Mouse (Mus musculus) lung, postnatal 10 days (tissue): ENCODE results near the gene Arhgap6.

Experiments used
- DNase-seq: peaks from one replicate; pipeline ENCODE4 v3.0.0; 2021

The Arhgap6 gene

DNA sequence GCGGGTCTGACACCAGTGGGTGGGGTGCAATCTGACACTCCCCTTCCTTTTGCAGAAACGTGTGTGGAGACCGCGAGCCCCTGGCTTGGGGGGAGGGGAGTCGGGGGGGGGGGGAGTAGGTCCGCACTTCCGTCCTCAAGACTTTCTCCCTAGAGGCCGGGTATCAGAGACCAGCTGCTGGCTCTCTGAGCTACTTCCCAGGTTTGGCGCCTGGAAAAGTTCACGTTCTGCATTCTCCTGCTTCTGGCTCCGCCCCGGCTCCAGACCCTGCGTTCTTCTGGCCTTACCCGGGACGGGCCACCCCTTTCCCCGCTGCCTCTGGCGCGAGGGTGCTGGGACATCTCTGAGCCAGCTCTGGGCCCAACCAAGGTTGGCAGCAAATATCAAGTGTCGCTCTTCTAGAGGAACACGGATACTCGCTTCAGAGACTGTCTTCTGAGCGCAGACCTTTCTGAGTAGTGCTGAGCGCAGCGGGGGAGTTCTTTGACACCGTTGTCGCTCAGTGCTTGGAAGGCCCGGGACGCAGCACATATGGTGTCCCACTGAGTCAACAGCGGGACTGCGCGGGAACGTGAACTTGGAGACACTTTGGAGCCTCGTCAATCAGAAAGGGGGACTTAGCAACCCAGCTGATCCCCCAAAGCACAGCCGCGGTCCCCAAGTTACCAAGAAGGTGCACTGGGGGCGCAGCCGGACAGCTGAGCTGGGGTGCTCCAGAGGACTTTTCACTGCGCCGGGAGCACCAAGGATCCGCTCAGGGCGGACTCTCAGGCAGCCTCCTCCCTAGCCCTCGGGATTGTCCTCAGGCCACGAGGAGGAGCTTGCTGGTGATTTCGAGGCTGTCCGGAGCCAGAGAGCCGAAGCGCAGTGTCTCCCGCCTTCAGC is at the start of gene Arhgap6:
Arhgap6 (plus strand) TSS at position 126 of the 885 bp plus-strand sequence.
- DNase-seq, result peak; percentile 57

DNA sequence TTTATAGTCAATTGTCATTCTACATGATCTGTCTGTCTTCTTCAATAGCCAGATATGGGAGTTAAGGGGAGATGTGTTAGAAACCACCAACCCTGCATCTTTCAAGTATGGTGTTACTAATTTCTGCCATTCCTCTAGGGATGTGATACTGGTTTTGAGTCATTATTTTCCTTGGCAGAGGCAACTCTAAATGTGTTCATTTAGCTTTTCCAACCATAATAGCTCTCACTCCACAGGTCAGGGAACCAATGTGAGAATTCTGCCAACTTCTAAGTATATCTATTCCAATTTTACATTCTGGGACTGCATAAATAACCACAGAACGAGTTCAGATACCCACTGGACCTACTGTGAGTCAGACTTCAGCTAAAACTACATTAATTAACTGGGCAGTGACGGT is 47.9 kb upstream of the Arhgap6 start:
- DNase-seq, result no peak

DNA sequence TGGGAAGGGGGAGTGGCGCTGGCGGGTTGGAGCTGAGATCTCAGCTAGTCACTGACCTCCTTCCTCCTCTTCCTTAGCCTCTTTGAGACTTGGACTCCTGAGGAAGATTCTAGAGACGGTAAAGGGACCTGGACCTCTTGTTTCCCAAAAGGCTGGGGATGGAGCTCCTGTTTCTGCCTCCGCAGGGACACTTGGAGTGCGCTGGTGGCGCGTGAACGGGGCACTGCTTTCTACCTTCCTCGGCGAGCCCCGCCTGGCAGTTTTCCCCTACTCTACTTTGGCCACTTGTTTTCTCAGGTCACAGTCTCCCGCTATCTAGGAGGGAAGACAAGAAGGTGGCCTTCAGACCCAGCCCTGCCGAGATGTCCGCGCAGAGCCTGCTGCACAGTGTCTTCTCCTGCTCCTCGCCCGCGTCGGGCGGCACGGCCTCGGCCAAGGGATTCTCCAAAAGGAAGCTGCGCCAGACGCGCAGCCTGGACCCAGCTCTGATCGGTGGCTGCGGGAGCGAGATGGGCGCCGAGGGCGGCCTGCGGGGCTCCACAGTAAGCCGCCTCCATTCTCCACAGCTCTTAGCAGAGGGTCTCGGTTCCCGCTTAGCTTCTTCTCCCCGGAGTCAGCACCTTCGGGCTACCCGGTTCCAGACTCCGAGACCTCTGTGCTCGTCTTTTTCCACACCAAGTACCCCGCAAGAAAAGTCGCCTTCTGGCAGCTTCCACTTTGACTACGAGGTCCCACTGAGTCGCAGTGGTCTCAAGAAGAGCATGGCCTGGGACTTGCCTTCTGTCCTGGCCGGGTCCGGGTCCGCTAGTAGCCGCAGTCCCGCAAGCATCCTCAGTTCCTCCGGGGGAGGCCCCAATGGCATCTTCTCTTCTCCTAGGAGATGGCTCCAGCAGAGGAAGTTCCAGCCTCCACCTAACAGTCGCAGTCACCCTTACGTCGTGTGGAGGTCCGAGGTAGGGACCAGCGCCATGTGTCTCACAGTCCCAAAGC is 1.3 kb downstream of the Arhgap6 start:
- DNase-seq, result peak; percentile 8

DNA sequence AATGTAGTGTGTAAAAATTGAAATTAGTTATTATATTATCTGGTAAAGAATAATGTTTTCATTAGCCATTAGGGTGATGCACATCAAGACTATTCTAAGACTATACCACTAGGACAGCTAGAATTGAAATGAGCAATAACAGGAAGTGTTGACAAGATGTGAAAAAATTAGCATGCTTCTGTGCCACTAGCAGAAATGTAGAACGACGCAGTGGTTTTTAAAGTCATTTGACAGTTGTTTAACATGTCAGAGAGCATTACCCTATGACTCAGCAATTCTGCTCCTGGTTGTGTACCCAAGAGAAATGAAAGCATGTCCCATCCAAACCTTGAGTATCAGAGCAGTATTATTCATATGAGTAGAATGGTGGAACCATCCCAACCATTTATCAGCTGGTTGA is 9.8 kb downstream of the Arhgap6 start:
- no peak for DNase-seq

DNA sequence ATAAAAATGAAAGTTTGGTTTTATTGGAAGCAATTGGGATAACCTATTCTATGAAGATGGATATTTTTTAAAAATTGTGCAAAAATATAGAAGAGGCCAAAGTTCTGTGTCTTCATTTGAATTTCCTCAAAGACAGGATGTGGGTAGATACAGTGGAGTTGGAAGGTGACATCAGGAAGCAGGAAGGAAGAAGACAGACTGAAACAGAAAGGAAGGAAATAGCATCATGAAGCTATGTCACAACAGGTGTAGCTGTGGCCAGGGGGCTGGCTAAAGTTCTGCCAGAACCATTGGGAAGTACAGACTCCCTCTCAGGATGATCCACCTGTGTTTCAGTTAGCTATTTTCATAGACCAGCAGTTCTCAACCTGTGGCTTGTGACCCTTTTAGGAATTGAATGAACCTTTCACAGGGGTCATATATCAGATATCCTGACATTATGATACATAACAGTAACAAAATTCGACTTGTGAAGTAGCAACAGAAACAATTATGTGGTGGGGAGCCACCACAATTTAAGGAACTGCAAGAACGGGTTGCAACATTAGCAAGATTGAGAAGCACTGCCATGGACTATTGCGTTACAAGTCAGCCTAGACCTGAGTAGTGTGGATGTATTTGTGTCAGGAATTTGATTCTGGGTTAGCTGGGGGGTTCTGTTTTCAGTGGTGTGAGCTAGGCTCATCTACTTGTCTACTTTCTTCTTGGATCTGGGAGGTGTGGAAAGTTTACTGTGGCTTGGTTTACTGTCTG is 15.8 kb downstream of the Arhgap6 start:
- DNase-seq, result no peak

DNA sequence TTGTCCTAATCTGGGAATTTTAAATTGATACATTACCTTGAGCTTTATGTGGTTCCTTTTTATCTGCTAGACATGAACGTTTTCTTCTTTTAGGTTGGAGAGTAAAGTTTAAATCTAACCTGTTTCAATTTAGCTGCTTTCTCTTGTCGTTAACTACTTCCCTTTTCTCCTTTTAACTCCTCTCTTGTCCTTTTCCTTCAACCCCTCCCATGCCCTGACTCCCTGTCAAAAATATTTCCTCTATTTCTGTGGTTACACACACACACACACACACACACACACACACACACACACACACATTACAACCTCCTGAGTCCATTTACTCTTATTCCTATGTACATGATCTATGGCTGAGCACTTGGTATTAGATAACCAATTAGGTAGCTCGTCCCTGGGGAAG is 24.0 kb downstream of the Arhgap6 start:
- DNase-seq, result no peak

DNA sequence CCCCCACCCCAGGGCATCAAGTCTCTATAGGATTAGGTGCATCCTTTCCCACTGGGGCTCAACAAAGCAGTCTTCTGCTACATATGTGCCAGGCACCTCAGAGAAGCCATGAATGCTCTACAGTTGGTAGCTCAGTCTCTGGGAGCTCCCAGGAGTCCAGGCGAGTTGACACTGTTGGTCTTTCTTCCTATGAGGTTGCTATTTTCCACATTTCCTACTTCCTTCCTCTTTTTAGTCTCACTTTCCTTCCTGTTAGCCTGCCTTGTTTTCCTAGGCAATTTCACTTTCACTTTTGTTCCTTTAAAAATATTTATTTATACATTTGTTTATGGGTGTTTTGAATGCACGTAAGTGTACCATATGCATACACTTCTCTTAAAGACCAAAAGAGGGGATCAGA is 29.3 kb downstream of the Arhgap6 start:
- DNase-seq, result no peak

DNA sequence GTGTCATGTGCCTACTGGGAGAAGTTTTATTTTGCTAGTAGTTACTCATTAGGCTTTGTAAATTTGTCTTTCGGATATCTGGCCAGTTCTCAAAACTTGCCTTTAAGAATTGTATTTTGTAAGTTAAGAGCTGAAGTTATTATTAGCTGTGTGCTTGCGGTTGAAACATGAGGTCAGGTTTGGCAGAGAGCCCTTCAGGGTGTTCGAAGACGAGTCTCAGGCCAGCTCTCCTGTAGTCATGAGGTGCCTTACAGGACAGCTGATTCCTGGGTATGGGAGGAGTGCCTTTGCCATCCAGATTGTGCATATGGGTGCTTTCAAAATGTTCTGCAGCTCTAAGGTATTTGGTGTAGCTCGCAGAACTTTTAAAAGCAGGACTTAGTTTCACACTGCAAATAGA is 37.4 kb downstream of the Arhgap6 start:
- peak; percentile 14 for DNase-seq

DNA sequence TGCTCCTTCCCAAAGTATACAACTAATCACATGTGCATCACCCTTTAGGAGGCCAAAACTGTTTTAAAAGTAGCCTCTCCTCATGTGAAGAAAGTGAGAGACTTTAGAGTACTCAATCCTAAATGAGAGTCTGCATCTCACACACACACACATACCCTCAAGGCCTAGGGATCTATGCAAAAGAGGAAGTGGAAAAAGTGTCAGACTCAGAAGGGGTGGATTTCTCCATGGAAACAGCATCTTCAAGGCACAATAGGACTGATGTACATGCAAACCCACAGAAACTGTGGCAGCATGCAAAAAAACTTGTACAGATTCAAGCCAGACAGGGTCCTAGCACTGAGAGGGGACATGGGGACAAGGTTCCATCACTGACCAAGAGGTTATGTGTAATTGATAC is 53.2 kb downstream of the Arhgap6 start:
- DNase-seq, result no peak

DNA sequence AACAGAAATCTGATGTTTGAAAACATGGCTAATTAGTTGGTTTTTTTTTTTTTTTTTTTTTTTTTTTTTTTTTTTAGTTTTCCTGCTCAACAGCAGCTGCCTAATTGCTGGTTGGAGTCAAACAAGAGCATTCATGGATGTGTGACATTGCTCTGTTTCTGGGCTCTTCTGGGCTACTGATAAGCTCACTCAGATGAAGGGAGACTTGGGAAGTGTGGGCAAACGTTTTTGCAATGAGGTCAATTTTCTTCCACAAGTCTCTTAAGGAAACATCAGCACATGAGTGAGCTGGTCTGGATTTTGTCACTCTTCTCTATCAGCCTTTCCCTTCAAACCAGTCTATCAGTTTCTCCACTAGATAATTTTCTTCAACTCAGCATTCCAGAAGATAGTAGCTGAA is 79.8 kb downstream of the Arhgap6 start:
- no peak for DNase-seq

DNA sequence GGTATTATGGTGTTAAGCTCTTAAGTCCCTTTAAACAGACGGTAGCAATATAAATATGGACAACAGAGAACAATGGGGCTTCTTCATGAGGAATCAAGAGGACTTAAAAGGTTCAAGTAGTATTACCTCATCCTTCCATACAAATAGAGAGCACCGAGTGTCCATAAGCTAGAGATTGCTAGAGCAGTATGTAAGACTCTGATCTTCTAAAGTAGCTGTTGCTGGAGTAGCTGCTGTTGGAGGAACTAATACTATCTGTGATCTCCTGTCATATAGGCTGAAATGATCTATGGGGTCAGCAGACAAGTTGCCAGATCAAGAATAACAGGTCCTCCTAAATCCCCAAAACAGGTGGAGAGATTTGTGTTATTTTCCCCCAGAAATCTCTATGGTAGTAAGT is 108.7 kb downstream of the Arhgap6 start:
- no peak for DNase-seq

DNA sequence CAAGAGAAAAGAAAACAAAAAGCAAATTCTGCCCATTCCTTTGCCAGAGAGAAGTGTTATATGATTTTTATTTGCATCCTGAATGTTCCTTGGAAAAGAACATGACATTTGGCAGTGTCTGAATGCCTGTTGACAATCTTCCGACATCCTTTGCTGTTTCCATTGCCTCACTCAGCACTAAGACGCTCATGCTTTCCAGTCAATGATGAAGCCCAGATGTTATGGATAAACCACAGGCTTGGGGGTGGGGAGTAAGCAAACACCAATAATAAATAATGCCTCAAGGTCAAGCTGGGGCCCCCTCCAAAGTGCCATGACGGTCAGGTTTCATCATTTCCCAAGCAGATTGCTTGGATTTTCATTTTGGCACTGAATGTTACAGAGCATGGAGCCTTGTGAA is 109.2 kb downstream of the Arhgap6 start:
- DNase-seq, result peak; percentile 63

DNA sequence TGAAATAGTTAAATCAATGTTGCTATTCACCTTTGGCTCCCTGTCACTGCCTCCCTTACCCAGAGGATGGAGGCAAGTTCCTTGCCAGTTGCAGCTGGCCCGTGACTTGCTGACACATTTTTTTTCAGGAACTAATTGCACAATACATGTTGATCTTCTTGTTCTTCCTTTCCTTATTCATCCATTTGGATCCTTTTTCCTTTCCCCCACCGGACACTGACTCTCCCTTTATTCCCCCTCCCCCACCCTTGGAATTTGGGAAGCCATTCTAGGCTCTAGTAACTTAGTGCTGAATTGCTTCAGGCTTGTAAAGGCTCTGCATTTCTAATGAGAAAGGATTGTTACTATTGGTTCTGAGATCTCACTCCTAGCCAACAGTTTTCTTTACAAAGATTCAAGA is 112.7 kb downstream of the Arhgap6 start:
- DNase-seq, result peak; percentile 45

DNA sequence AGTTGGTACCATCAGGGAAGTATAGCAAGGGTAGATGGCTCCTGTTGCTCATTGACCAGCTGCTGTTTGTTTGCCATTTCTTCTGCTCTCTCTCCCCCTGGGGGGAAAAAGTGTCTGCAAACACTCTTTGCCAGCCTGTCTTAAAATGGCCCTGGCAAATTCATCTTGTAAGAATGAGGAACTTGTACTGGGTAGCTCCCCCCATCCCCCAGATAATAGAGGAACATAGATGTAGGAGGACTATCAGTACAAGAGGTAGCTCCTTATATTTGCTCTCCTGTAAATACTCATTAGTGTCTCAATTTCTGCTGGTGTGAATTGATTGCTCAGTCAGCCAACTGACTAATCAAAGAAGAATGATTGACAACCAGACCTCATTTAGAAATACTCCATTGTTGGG is 118.6 kb downstream of the Arhgap6 start:
- no peak for DNase-seq

DNA sequence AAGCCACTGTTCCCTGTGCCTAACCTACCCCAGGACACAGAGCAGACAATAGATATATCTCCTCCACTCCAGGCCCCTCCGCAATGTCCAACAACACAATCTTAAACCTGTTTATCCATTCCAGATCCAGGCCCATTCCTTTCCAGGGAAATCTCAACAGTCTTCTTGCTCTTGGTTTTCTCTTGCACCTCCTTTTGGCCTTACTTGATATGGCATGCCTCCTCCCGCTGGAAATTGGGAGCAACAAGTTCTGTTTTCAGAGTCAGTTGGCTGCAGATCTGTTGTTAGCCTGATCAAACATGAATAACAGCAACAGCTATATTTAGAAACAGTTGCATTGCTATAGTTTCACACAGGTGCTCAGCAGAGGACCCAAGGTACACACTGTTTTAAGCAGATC is 126.0 kb downstream of the Arhgap6 start:
- DNase-seq, result peak; percentile 9

DNA sequence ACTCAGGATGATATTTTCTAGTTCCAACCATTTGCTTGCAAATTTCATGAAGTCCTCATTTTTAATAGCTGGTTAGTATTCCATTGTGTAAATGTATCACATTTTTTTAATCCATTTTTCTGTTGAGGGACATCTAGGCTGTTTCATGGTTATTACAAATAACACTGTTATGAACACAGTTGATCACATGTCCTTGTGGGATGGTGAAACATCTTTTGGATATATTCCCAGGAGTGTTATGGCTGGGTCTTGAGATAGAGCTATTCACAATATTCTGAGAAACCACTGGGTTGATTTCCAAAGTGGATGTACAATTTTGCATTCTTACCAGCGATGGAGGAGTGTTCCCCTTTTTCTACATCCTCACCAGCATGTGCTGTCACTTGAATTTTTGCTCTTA is 137.5 kb downstream of the Arhgap6 start:
- no peak for DNase-seq

DNA sequence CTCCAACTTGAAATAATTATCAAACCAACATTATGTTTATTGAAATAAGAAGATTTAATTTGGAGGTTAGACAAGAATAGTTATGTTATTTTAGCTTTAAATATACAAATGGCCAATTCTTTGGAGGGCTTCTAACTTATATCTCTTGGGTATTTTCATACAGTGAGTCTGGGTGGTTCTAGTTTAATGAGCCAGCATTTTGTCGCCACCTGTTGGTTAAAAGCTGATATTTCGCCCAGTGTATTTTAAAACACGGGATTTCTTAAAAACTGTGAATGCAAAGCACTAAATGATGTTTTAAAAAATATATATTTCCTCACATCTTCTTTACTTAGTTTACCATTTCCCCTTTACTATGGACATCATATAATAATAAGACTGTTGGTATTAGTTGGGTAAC is 140.5 kb downstream of the Arhgap6 start:
- peak; percentile 35 for DNase-seq

DNA sequence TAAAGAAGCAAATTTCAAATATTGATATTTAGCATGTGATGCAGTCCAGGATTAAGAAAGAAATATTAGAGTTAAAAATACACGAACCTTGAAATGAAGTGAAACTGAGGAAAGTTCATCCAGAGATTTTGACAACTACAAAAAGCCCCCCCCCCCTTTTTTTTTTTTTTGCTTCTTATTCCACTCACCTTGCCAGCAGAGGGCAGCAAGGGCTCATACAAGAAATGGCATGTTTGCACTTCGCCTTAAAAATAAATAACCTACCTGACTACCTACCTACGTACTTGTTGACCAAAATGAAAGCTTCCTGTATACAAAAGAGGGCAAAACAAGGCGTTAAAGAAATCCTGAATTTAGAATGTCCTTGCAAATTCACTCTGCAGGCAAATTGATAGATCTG is 143.0 kb downstream of the Arhgap6 start:
- DNase-seq, result peak; percentile 24

DNA sequence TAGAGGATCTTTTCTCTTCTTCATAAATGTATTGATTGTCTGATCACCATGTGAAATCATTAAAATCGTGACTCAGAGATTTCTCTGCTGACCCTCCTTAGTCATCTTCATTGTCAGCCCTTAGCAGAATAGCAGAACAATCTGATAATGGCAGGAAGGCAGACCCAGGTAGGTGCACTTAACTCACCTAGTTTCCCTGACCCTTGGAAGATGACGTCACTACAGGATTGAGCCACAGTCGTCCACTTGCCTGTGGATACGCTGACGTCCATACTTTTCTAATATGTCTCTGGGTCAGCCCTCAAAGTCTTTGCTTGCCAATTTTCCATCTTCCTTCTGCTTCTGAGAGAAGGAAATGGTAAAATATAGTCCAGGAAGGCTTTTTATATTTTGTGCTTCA is 146.8 kb downstream of the Arhgap6 start:
- DNase-seq, result no peak

DNA sequence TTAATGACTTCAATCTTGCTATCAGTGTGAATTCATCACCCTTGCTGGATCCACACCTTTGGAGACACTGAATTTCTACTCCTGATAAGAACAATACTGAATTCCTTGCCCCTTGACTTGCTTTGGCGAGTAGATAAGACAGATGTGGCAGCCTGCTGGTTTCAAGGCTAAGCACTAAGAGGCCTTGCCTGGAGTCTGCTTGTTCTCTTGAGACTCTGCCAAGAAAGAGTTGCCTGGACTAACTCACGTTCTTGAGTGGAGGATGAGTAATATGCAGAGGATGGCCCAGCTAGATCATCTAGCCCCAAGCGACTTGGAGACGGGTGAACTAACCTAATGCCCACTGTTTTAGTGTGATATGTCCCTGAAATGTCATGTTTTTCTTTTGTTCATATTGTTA is 148.3 kb downstream of the Arhgap6 start:
- DNase-seq, result no peak

DNA sequence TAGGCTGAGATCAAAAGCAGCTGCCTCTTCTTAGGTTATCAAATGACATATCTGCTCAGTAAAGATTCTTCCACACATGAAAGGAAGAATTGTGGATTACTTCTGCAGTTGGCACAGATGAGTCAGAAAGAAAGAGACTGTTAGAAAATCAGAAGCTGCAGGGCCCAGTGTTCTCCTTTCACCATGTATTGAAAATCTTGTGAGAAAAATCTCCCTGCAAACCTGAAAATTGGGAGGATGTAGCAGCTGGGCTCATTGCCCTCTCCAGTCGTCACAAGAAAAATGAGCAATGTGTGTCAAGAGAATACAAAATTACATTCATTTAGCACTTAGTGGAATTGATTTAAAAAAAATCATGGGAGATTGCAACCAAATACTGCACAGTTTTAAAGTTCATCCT is 180.5 kb downstream of the Arhgap6 start:
- DNase-seq, result no peak

DNA sequence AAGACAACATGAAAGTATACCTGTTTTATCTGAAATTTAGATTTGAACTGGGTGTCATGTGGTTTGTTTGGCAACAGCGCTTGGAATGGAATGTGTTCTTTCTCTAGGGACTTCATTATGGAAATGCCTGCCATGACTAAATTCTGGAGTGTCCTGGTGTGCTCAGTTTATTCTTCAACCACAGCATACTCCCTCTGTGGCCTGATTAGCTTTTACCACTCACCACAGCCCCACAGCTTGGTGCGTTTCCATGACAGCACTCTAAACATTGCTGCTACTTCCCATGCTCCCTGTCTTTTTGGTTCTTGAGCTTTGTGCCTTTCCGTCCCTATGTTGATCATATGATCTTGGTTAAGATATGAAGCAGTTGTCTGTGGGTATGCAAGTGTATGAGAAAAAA is 182.9 kb downstream of the Arhgap6 start:
- DNase-seq, result peak; percentile 21

DNA sequence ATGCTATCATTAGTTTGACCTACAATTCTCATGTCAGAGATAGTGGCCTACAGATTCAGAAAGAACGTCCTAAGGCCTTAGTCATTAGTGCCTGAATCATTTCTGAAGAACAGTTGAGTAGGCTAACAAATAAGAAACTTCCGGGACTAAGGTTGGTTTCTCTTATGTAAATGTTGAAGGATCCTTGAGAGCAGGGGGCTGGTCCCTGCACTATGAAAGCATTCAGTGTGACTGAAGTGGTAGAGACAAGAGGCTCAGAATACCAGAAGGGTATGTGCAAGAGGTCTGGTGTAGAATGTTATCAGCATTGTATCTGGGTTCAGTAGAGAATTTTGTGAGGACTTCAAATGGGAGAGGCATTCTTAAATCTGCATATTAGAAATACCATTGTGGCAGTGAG is 185.5 kb downstream of the Arhgap6 start:
- DNase-seq, result peak; percentile 28
